Mouse (Mus musculus) adipocyte (in vitro differentiated cells): ENCODE measurements around the gene Cdkal1.
A peak's percentile ranks its signal among the peaks of the same experiment; 100 is the strongest.

Experiments
- DNase-seq: peaks from one replicate; pipeline ENCODE4 v3.0.0-alpha.2; 2016; ENCODE audit warnings: low spot score

Gene Cdkal1

DNA sequence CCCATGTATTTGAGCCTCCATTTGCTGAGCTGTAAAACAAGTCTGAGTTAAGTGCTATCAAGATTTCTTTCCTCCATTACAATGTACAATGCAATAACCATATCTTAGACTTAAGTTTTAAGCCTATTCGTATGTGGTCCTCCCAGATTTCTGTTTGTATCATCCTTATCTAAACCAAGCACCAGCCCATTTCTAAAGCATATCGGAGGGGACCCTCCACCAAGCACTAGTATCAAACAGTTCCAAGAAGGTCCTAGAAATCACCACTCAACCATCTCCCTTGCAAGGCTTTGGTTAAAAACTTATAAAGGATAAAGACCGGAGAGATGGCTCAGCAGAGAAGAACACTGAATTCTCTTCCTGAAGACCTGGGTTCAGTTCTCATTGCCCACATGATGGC is 47.1 kb downstream of the Cdkal1 start:
- no peak for DNase-seq

DNA sequence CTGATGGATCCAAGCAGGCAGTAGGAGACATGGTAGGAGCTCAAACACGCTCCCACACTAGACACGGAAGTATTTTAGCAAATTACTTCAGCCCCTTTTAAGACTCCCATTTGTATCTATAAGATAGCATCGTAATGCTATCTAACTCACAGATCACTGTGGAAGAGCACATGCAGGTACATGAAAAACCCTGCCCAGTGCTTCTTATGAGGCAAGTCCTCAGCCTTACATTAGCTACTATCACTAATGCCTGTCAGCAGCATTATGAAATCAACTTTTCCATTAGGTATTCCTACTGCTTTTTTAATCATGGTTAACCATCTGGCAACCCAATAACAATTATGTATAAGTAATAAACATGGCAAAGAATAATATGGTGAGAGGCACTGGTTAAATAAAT is 47.5 kb downstream of the Cdkal1 start:
- DNase-seq, result no peak

DNA sequence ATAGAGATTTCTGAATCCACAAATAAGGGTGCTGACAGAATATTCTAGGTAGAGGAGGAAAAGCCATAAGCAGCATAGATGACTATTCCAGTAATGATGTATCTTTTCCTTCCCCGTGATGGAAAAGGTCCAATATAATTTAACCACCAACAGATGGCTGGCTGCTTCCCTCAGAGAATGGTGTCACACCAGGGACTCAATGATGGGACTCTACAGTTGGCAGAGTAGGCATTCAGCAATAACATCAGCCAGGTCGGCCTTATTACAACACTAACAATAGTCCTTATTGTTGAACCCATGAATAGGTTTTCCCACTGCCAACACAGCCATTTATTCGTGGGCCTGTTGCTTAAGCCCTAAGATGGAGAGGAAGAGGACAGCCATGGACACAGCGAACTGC is 48.6 kb downstream of the Cdkal1 start:
- no peak for DNase-seq

DNA sequence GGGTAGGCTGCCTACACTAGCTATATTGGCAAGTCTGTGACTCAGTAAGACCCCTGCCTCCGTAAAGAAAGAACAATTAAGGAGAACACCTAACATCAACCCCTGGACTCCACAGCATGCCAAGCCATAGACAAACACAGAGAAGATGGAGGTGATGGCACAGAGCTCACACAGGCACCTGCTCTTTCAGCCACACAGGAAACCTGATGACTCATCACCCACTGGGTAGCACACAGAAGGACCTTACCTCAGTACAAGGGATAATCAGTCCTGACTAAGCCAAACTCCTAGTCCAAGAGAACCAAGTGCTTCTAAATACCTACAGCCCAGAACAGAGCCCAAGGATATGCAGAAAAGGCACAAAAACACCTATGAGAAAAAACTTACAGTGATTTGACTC is 50.2 kb downstream of the Cdkal1 start:
- no peak for DNase-seq

DNA sequence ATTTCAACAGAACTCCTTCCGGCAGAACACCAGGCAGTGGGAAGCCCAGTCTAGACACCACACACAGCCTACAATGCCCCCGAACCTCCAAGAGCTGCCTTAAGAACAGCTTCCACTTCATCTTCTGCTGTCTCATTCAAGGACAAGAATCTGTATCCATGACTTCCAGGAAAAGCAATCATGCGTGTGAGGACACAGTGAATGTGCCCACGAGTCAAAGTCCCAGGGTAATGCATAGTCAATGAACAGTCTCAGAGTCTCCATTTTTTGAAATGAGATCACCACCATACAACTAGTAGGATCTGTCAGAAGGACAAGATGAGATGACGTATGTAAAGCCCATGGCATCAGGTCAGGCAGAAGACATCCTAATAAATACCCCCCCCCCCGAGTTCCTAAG is 51.4 kb downstream of the Cdkal1 start:
- no peak for DNase-seq

DNA sequence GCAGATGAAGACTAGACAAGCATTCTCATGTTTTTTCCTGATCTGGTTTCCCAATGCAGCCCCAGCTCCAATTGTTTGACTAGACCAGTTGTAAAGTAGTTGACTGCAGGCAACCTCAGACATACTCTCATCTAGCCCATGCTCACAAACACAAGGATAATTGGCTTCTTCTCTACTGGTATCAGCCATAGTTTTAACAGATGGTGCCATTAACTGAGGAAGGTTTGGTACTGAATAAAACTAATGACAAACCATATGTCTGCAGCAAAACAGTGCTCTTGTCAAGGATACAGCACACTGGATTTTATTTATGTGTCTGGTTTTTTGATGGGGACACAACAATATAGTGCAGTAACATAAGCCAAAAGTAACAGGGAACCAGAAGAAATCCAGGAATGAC is 52.8 kb downstream of the Cdkal1 start:
- DNase-seq, result no peak

DNA sequence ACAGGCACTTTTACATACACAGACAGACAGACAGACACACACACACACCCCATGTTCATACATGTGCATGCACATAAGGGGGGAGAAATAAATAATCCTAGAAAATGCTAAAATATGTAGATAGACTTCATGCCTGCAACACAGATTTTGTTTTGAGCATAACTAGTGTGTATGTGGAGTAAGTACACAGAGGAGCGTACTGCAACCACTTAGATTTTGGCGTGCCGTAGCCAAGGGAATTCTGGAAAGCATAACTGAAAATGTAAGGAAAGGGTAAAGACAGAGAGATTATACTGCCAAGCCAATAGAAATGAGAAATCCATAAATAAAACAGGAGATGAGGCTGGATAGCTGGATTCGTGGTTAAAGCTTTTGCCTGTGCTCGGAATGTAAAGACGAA is 55.4 kb downstream of the Cdkal1 start:
- DNase-seq, result no peak

DNA sequence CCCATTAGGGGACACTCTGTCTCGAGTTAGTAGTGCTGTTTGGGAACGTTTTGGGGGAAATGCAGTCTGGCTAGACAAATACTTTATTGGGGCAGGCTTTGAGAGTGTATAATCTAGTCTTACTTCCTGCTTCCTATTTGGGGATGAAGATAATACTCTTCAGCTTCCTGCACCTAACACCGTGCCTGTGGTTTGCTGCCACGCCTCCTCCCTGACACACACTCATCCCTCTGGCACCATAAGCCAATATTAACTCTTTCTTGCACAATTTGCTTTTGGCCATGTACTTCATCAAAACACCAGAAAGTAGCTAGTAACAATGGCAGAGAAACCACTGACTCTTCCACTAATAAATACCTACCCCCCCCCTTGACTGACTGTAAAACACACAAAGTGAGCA is 63.4 kb downstream of the Cdkal1 start:
- DNase-seq, result no peak

DNA sequence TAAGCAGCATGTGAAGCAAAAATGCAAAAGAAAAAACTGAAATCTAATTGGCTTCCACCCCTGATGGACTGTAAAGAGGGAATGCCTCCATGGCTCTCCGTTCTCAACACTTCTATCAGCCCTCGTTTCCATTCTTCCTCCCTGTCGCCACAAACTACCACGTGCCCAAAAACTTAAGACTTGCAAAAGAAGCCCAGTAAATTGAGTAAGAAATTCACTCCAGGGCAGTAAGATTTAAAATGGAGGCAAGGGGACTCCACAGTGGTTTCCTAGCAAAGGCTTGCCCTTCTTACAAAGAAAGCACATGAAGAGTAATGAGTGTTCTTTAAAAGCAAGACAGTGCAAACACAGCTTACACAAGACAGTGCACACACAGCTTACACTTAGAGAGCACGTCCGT is 64.0 kb downstream of the Cdkal1 start:
- DNase-seq, result no peak

DNA sequence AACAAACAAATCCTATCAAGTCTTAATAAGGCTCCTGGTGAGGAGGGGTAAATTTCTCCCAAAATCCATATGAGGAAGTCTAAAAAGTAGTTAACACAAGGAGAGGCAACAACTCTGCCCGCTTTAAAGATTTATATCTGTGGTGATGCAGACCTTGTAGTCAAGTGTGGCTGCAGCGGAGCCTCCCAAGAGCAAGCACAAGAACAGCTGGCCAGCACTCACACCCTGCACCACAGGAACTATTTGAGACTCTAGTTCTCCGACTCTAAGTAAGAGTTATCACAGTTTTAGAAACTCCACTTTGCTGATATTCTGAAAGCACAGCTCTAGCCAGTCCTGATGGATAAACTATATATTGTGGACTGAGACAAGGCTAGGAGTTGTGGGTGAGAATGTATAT is 68.5 kb downstream of the Cdkal1 start:
- no peak for DNase-seq

DNA sequence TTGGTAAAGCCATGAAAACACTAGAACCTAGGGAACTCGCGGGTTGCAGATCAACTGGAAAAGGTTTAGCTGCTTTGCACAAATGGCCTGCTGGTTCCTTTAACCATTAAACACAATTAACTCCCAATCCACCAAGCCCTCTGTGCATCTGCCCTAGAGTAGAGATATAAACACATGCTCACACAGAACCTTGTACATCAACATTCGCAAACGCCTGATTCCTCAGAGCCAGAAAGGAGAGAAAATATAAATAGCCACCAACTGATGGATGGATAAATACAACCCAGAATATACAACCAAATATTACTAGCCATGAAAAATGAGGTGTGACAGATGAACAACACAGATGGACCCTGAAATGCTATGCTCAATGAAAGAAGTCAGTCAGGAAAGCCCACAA is 70.6 kb downstream of the Cdkal1 start:
- DNase-seq, result no peak

DNA sequence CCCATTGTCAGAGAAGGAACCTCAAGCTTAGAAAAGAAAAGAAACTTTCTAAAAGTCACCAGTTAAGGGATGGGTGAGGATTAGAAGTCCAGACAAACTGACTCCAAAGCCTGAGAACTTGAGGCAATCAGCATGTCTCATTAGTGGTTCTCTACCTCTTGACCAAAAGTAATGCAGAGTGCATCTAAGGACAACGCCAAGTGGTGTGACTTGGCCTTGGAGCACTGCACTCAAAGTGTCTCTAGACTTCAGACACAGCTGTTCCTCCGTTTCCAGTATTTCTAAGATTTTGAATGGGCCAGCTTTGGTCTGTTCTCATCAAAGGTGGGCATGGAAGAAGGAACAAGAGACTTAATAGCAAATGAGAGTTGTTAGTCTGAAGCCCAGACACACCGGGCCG is 74.1 kb downstream of the Cdkal1 start:
- peak; percentile 12 for DNase-seq

DNA sequence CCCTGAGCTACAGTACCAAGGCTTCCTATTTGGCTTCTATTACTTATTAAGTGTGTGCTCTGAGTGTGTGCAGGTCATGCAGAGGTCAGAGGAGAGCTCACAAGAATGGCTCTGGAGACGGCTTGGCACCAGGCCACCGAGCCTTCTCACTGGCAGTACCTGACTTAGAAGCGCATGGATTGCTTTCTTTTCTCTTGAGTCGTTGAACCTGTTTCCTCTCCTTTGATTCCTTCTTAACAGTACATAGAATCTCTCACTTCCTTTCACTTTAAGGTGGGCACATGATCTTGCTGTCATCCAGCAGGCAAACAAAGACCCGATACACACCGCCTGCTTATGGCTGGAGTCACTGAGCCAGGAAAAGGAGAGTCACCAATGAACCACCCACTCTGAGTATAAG is 74.8 kb downstream of the Cdkal1 start:
- peak; percentile 9 for DNase-seq

DNA sequence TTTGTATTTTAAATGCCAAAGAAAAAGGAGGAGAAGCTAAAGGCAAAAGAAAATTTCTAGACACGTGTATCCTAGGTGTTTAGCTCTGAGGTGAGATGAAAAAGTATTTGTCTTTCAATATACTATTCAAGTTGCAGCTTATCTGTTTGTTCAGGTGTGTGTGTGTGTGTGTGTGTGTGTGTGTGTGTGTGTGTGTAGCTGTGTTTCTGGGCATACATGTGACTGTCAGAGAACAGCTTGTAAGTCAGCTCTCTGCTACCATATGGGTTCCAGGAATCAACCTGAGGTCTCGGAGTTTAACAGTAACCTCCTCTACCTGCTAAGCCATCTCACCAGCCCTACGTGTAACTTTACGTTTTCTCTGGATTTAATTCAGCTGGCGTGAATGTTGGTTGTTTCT is 76.0 kb downstream of the Cdkal1 start:
- DNase-seq, result no peak

DNA sequence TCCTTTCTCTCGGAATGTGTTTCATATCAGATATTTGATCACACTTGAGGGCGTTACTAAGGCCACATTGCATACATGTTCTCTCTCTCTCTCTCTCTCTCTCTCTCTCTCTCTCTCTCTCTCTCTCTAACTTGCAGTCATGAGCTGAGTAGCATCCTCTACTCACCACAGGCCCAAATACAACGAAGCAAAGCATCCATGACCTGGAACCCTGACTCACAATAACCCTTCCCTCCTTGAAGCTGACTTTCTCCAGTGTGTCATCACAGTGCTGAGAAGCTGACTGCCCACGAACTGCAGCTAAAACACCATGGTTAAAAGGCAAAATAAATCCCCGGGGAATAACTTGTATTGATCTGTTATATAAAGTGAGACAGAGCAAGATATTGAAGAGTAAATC is 76.4 kb downstream of the Cdkal1 start:
- no peak for DNase-seq

DNA sequence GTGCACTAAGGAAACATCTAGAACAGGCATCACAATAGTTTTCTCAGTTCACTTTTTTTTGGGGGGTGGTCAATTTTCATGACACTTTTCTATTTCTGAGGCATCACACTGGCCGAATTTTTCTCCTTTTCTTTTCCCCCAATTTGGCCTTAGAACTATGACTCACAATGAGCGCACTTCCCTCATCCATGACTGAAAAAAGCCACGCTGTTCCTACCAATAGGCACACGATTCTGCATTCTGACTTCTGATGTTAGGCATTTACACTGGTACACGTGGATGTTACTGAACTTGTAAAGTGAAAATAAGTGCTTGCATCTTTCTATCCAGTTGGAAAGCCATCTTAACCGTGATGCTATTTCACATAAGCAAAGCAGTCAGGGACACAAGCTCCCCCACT is 77.3 kb downstream of the Cdkal1 start:
- no peak for DNase-seq

DNA sequence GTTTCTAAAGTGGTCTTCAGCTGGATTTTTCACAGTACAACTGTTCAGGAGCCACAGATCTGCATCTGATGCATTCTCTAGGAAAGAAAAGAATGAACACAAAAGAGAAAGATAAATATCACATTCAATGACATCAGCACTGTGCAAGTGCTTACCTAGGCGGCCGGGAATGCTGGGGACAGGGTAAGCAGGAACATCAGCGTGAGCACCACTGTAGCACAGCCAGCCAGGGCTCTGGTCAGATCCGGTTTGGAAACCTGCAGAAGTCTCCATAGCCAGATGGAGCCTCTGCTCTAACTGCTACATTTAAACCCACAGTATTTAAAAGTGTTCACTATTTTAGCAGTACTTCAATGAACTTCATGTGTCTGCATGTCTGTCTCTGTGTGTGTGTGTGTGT is 78.2 kb downstream of the Cdkal1 start:
- DNase-seq, result no peak

DNA sequence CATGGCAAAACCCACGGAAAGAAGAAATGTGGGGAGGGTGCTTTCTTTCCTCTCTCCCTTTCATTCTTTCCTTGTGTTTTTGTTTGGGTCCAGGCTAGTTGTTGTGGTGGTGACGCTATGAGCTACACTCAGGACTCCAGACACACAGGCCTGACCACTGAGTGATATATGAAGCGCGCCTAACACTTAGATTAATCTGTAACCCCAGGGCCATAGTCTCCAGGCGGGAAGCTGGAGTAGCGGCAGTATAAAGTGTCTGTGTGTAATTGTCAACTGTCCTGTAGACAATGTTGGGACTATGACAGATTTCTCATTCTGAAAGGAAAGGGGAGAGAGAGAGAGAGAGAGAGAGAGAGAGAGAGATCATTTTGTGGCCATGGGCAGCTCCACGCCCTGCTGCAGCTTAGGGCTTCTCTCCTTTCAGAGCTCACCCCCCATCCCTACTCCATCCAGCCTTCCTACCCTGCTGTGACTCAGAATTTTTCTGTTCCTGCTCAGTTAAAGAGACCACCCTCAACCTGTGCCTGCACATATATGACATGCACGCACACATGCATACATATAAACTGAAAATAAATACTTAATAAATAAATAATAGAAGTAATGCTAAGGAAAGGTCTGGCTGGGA is 79.8 kb downstream of the Cdkal1 start:
- no peak for DNase-seq

DNA sequence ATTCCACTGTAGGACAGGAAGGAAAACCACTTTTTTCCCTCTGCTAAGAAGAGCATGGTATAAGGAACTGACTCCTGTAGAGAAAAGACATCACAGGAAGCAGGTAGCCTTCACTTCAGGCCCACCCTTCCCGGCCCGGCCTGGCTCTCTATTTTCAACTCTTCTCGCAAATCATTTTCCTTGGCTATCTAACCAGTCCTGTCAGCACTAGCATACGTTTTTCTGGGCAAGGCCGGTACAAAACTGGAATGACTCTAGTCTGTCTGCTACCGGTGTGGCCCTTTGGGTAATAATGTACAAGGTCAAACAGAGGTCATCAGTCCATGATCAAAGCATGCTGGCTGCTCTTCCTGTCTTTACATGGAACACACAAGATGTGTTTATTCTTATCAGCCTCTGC is 81.9 kb downstream of the Cdkal1 start:
- DNase-seq, result no peak

DNA sequence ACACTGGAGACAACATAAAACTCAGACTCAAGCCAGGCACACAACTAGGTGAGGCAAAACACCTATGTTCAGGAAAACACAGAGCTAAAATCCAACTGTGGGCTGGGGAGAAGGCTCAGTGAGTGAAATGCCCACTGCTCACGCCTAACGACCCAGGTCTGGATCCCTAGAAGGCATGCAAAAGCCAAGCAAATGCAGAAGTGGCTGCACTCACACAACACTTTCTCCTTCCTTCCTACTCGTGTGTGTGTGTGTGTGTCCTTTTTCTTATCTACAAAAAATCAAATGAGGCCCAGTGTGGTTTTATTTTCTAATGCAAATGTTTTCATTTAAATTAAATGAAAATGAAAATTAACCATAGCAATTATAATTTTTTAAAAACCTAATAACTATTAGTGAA is 82.5 kb downstream of the Cdkal1 start:
- DNase-seq, result no peak

DNA sequence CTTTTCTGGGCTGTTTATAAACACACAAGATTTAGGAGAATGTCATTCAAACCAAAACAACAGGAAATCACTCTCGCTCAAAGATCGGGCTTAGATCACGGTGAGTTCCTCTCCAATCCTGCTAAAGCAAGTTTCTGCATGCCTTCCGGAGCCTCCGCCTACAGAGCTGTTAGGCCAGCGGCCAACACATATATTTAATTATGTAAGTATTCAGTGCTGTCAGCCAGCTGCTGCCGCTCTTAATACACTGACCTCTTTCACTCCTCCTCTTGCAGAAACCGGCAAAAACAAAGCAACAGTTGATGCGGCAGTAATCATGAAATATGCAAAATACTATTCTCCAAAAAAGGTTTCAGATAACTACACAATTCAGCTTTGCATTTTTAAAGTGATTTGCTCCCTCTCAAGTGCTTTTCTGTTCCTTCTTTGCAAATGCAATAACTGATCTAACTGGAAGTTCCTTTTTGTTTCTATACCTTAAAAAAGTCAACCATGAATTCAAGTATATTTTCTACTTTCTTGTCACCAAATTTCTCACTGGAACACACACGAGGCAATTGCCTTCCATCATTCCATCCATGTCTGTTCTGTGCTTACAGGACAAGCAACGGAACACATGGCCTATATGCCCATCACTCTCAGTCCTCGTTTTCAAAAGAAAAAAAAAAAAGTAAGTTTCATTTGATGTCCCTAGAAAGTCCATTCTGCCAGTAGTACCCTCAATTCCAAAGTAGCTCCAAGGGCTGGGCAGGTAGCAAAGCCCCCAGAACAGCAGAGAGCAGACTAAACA is 85.6 kb downstream of the Cdkal1 start:
- DNase-seq, result peak; percentile 67

DNA sequence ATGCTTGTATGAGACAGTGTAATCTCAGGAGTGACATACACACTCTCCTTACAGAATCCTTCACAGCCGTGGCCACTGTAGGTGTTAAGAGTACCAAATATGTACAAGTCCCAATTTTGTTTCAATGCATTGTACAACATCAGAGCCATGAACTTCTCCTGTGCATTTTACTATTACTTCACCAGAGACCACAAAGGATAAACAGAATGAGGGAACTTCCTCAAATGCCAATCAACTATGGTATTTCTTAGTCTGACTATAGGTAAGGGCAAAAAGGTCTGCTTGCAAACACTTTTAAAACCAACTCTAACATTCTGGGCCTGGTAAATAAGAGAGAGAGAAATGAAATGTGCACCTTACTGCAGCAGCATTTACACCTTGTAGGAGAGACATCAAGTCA is 87.4 kb downstream of the Cdkal1 start:
- DNase-seq, result no peak

DNA sequence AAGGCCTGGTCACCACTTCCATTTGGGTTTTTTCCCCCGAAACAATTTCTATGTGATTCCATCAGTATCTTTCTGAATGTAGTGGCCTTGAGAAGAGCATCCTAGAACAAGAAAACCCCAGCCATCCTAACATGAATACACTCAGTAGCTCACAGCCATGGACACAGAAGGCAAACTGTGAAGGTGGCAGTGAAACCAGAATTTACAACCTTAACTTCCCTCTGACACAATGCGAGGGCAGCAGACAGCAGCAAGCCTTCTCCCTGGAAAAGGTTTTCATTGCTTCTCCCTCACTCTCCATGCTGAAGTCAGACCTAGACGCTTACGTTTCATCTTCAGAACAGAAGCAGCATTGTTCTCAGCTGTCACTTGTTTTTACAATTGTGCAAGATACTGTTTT is 87.9 kb downstream of the Cdkal1 start:
- DNase-seq, result no peak

DNA sequence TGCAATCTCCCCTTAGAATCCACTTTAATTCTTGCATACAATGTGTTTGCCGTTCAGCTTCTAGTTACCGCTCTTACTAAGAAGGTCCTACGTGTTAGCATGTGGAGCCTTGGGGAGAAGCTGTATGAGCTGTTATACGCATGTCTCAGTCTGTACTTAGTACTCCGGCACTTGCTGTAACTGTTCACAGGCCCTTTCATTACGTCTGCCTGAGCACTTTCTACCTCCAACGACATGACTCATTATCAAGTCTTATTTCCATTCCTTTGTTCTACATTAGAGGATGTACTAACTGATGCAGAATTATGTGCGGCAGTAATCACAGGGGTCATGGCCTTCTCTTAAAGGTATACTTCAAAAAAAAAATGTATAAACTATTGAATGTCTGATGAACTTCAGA is 89.1 kb downstream of the Cdkal1 start:
- no peak for DNase-seq
